Mouse (Mus musculus) hindbrain, embryonic 14.5 days (tissue): ENCODE data around the gene Trip13. TPM values are rescaled to one million over a fixed set of nuclear protein-coding genes. Genes with fewer than 3 reads are reported as not detected.

ENCODE experiments used
- microRNA-seq: library from miRNA; unstranded; fragments of <30 nt; microRNA quantifications from one replicate; pipeline ENCODE4, GENCODE M21; 2016
- polyA plus RNA-seq: library from polyadenylated mRNA; unstranded; fragments of >200 nt; fragmentation: Nextera tagmentation; extraction: Ambion mirVana; gene quantifications from 2 replicates; pipeline ENCODE4 v1.2.1, GENCODE M21; 2014

The Trip13 gene
- polyA plus RNA-seq, 1 experiment from 2014 or later = 11.7 TPM

Small RNA genes within 50 kb of the gene (microRNA-seq; reads per million reads assigned to microRNA genes)
- gene Gm25197 = not detected

Other genes starting within 250 kb of the Trip13 start
- gene Slc6a19, start 232.9 kb downstream of the Trip13 start, polyA plus RNA-seq = 0.25 and 0.46 TPM in 2 replicates
- 10.5 and 10.6 TPM in 2 replicates for gene Slc12a7, start 204.7 kb downstream of the Trip13 start, polyA plus RNA-seq
- 13.2 and 13.3 TPM in 2 replicates for gene Nkd2, start 90.2 kb downstream of the Trip13 start, polyA plus RNA-seq
- 80.6 and 86.8 TPM in 2 replicates for gene Brd9, start within 50 bp of the Trip13 start, polyA plus RNA-seq
- gene Zdhhc11, start 26.1 kb upstream of the Trip13 start, polyA plus RNA-seq = not detected in 2 replicates
- 13.4 and 15.7 TPM in 2 replicates for gene Tppp, start 71.6 kb upstream of the Trip13 start, polyA plus RNA-seq
- gene Cep72, start 124.5 kb upstream of the Trip13 start, polyA plus RNA-seq = 7.5 and 9.3 TPM in 2 replicates
- gene Slc9a3, start 183.7 kb upstream of the Trip13 start, polyA plus RNA-seq = 0.46 TPM in 1 of 2 replicates, not detected in the other